Mouse (Mus musculus) CH12.LX (cell line): Measurements from ENCODE around the gene Grk5.

ENCODE experiments used
- CTCF ChIP-seq, 2 experiments: IDR thresholded peaks in 1 of 2; conservative IDR thresholded peaks in 1 of 2; 2 replicates each; pipeline ENCODE4 v1.5.1; 2011 to 2012; ENCODE audit warnings: low read depth in 2 of 2, low read length in 2 of 2, improper control_type of control experiment in 1 of 2, inconsistent platforms in 1 of 2, mild to moderate bottlenecking in 1 of 2, moderate library complexity in 1 of 2
- E2F4 ChIP-seq: IDR thresholded peaks from 2 replicates; pipeline ENCODE4 v1.6.1; 2011; ENCODE audit warnings: low read depth, low read length, improper control_type of control experiment; ENCODE audit not compliant: insufficient replicate concordance
- EP300 ChIP-seq: IDR thresholded peaks from 2 replicates; pipeline ENCODE4 v1.6.1; 2011; ENCODE audit warnings: low read length, improper control_type of control experiment
- GABPA ChIP-seq: IDR thresholded peaks from 2 replicates; pipeline ENCODE4 v1.6.1; 2012; ENCODE audit warnings: low read depth, low read length, improper control_type of control experiment, inconsistent platforms; ENCODE audit not compliant: insufficient replicate concordance
- HCFC1 ChIP-seq: IDR thresholded peaks from 2 replicates; pipeline ENCODE4 v1.6.1; 2012; ENCODE audit warnings: low read depth, mild to moderate bottlenecking, inconsistent platforms, low read length, improper control_type of control experiment
- MAX ChIP-seq: IDR thresholded peaks from 2 replicates; pipeline ENCODE4 v1.6.1; 2011; ENCODE audit warnings: low read length, improper control_type of control experiment
- MXI1 ChIP-seq: IDR thresholded peaks from 2 replicates; pipeline ENCODE4 v1.6.1; 2011; ENCODE audit warnings: mild to moderate bottlenecking, low read depth, low read length, improper control_type of control experiment
- POLR2A ChIP-seq: IDR thresholded peaks from 2 replicates; pipeline ENCODE4 v1.6.1; 2011; ENCODE audit warnings: low read depth, mild to moderate bottlenecking, improper control_type of control experiment, low read length
- POLR2AphosphoS2 ChIP-seq: IDR thresholded peaks from 2 replicates; pipeline ENCODE4 v1.6.1; 2011; ENCODE audit warnings: low read depth, low read length, improper control_type of control experiment
- TBP ChIP-seq: conservative IDR thresholded peaks from 2 replicates; pipeline ENCODE4 v1.6.1; 2011; ENCODE audit warnings: low read depth, low read length, improper control_type of control experiment
- USF1 ChIP-seq: IDR thresholded peaks from 2 replicates; pipeline ENCODE4 v1.6.1; 2014; ENCODE audit warnings: low read depth, mild to moderate bottlenecking, inconsistent platforms, low read length, improper control_type of control experiment
- ZKSCAN1 ChIP-seq: IDR thresholded peaks from 2 replicates; pipeline ENCODE4 v1.6.1; 2012; ENCODE audit warnings: low read depth, inconsistent platforms, low read length, improper control_type of control experiment, borderline replicate concordance
- ZMIZ1 ChIP-seq: IDR thresholded peaks from 2 replicates; pipeline ENCODE4 v1.6.1; 2012; ENCODE audit warnings: low read depth, mild to moderate bottlenecking, inconsistent platforms, low read length, improper control_type of control experiment

DNA sequence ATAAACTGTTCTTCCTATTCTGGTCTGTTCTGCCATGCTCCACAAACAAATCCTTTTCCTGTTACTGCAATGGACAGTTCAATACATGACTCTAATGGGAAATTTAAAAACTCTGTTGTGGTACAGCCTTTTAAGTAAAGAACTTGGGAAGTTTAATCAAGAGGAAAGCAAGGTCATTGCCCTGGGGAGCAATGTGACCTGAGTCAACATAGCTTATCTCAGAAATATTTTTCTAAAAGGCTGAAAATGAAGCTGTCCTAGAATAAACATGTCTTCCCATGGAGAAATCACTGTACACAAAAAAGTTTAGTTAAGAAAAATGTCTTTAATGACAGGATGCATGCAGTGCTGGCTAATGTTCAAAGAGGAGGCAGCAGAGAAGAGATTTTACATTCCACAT is 249.1 kb downstream of the Grk5 start:
- TF ChIP-seq MXI1 (no peak), POLR2A (no peak), ZKSCAN1 (no peak), CTCF (conservative IDR thresholded peaks at IDR 0.05 in 1 of 2, IDR thresholded peaks at IDR 0.05 in 1 of 2; ENCODE audit: low read depth in 2 of 2, low read length in 2 of 2) (no peak), E2F4 (no peak), POLR2AphosphoS2 (no peak), HCFC1 (no peak), MAX (no peak), USF1 (no peak), EP300 (no peak), TBP (no peak), GABPA (no peak), ZMIZ1 (no peak)
